Mouse (Mus musculus): Measurements from ENCODE around the gene Zfp366. TPM values are rescaled to one million over a fixed set of nuclear protein-coding genes. Genes with fewer than 3 reads are reported as not detected.
A peak's percentile ranks its signal among the peaks of the same experiment; 100 is the strongest.

Gene Zfp366
- polyA plus RNA-seq, 1 experiment: not detected

DNA sequence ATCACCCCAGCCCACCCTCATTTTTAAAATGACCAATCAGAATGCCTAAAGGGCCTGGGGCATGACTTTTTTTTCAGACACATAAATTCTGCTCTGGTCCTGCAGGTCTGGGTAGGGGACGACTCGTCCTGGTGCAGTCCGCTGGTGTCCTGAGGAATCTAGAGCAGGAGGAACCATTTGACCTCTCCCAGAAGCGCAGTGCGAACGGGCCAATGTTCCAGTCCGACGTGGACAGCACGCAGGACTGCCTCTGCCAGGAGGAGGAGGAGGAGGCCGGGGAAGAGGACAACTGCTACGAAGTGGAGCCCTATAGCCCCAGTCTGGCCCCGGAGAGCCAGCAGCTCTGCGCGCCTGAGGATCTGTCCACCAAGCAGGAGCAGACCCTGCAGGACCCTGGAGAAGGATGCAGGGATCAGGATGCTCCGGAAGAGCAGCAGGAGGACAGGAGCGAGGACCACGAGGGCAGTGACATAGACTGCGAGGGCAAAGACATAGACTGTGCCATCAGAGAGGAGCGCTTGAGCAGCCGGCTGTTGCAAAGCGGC, 61.4 kb downstream of the Zfp366 start:
- Histone ChIP-seq H3K4me3 (ENCODE audit: insufficient read depth, poor library complexity, severe bottlenecking) (no peak overlapping the region), H3ac (ENCODE audit: control insufficient read depth, insufficient read length, low read depth) (no peak overlapping the region), H3K79me3 (ENCODE audit: low read depth) (no peaks in the 10 kb centered on the region), H3K27me3 (ENCODE audit: control insufficient read depth, insufficient read depth, insufficient read length) (no peaks in the 10 kb centered on the region), H3K36me3 (ENCODE audit: control insufficient read depth, insufficient read depth) (no peaks in the 10 kb centered on the region), H3K79me2 (ENCODE audit: control insufficient read depth, insufficient read depth) (no peaks in the 10 kb centered on the region)
- TF ChIP-seq FOSL1 (IDR thresholded peaks at IDR 0.05; ENCODE audit: insufficient read depth, low read length, poor library complexity, severe bottlenecking) (no peak), CEBPB (IDR thresholded peaks at IDR 0.05; ENCODE audit: low read depth) (no peak), CTCF (IDR thresholded peaks at IDR 0.05; ENCODE audit: control insufficient read depth, insufficient read depth, insufficient read length) (no peak), MYOD1 (IDR thresholded peaks at IDR 0.05; ENCODE audit: control insufficient read depth, insufficient read length, low read depth) (no peak), MYOG (IDR thresholded peaks at IDR 0.05; ENCODE audit: control insufficient read depth, extremely low read depth, insufficient read length) (no peak), MAX (IDR thresholded peaks at IDR 0.05) (no peak), USF1 (IDR thresholded peaks at IDR 0.05; ENCODE audit: low read depth) (no peak)

DNA sequence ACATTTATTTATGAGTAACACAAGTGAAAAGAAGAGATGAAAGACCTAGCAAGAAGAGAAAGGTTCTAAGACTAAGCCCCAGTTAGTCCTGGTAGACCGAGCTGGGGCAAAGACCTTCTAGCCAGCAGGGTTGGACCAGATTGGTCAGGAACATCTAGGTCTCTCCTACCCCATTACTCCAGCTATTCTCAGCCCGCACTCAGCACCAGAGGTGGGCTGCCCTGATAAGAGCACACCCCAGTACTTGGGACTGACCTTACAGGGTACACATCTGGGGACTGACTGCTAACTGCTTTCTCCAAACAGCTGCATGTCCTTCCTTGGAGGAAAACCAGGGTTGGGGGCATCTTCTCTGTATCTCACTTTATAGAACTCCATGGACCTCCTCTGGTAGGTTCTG, 66.2 kb downstream of the Zfp366 start:
- TF ChIP-seq MAX (IDR thresholded peaks at IDR 0.05): no peak
- no peak for TF ChIP-seq FOSL1 (IDR thresholded peaks at IDR 0.05; ENCODE audit: insufficient read depth, low read length, poor library complexity, severe bottlenecking)
- no peak for TF ChIP-seq CTCF (IDR thresholded peaks at IDR 0.05; ENCODE audit: control insufficient read depth, insufficient read depth, insufficient read length)
- no peak for TF ChIP-seq USF1 (IDR thresholded peaks at IDR 0.05; ENCODE audit: low read depth)
- TF ChIP-seq CEBPB (IDR thresholded peaks at IDR 0.05; ENCODE audit: low read depth): no peak
- TF ChIP-seq MYOG (IDR thresholded peaks at IDR 0.05; ENCODE audit: control insufficient read depth, extremely low read depth, insufficient read length): no peak
- TF ChIP-seq MYOD1 (IDR thresholded peaks at IDR 0.05; ENCODE audit: control insufficient read depth, insufficient read length, low read depth): no peak
- H3ac ChIP-seq (ENCODE audit: control insufficient read depth, insufficient read length, low read depth): no peak overlapping the region
- no peaks in the 10 kb centered on the region for H3K27me3 ChIP-seq (ENCODE audit: control insufficient read depth, insufficient read depth, insufficient read length)
- no peaks in the 10 kb centered on the region for H3K36me3 ChIP-seq (ENCODE audit: control insufficient read depth, insufficient read depth)
- H3K79me3 ChIP-seq (ENCODE audit: low read depth): no peaks in the 10 kb centered on the region
- no peak overlapping the region for H3K4me3 ChIP-seq (ENCODE audit: insufficient read depth, poor library complexity, severe bottlenecking)
- no peaks in the 10 kb centered on the region for H3K79me2 ChIP-seq (ENCODE audit: control insufficient read depth, insufficient read depth)

DNA sequence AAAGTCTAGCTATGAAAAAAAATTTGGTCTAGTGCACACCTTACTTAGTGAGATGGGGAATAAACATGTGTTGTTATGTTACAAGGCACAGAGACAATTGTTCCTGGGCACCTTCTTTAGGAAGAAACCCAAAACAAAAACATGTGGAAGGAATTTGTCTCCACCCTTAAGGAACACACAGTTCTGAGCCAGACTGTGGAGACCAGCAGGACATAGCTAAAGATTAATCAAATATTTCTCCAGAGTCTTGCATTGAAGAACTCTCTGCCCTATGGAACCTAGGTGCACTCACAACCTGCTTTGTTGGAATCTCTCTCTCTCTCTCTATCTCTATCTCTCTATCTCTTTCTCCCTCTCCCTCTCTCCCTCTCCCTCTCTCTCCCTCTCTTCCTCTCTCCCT, 69.6 kb downstream of the Zfp366 start:
- no peaks in the 10 kb centered on the region for H3K79me2 ChIP-seq (ENCODE audit: control insufficient read depth, insufficient read depth)
- H3ac ChIP-seq (ENCODE audit: control insufficient read depth, insufficient read length, low read depth): no peak overlapping the region
- TF ChIP-seq MYOD1 (IDR thresholded peaks at IDR 0.05; ENCODE audit: control insufficient read depth, insufficient read length, low read depth): no peak
- no peak for TF ChIP-seq CTCF (IDR thresholded peaks at IDR 0.05; ENCODE audit: control insufficient read depth, insufficient read depth, insufficient read length)
- no peak for TF ChIP-seq FOSL1 (IDR thresholded peaks at IDR 0.05; ENCODE audit: insufficient read depth, low read length, poor library complexity, severe bottlenecking)
- no peak for TF ChIP-seq CEBPB (IDR thresholded peaks at IDR 0.05; ENCODE audit: low read depth)
- TF ChIP-seq MAX (IDR thresholded peaks at IDR 0.05): no peak
- TF ChIP-seq USF1 (IDR thresholded peaks at IDR 0.05; ENCODE audit: low read depth): no peak
- TF ChIP-seq MYOG (IDR thresholded peaks at IDR 0.05; ENCODE audit: control insufficient read depth, extremely low read depth, insufficient read length): no peak
- no peaks in the 10 kb centered on the region for H3K27me3 ChIP-seq (ENCODE audit: control insufficient read depth, insufficient read depth, insufficient read length)
- no peaks in the 10 kb centered on the region for H3K79me3 ChIP-seq (ENCODE audit: low read depth)
- no peak overlapping the region for H3K4me3 ChIP-seq (ENCODE audit: insufficient read depth, poor library complexity, severe bottlenecking)
- H3K36me3 ChIP-seq (ENCODE audit: control insufficient read depth, insufficient read depth): no peaks in the 10 kb centered on the region

DNA sequence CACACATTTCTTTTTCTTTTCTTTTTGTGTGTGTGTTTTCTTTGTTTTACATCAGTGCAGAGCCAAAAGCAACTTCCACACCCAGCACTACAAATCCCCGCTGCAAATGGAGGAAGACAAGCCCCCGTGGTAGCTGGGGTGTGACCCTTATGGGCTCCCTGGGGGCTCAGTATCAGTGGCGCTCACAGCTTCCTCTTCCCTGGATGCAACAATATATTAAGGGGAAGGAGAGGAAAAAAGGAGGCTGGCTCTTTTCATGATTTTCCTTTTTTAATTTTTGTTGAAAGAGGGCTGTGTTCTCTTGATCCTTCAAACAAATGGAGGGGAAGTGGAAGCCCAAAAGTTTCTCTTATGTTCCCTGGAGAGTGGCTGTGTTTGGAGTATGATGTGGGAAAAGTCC, 70.2 kb downstream of the Zfp366 start:
- H3K79me3 ChIP-seq (ENCODE audit: low read depth): no peaks in the 10 kb centered on the region
- TF ChIP-seq CTCF (IDR thresholded peaks at IDR 0.05; ENCODE audit: control insufficient read depth, insufficient read depth, insufficient read length) (no peak), CEBPB (IDR thresholded peaks at IDR 0.05; ENCODE audit: low read depth) (no peak), MYOD1 (IDR thresholded peaks at IDR 0.05; ENCODE audit: control insufficient read depth, insufficient read length, low read depth) (no peak), USF1 (IDR thresholded peaks at IDR 0.05; ENCODE audit: low read depth) (no peak), MAX (IDR thresholded peaks at IDR 0.05) (no peak), MYOG (IDR thresholded peaks at IDR 0.05; ENCODE audit: control insufficient read depth, extremely low read depth, insufficient read length) (no peak), FOSL1 (IDR thresholded peaks at IDR 0.05; ENCODE audit: insufficient read depth, low read length, poor library complexity, severe bottlenecking) (no peak)
- H3K4me3 ChIP-seq (ENCODE audit: insufficient read depth, poor library complexity, severe bottlenecking): no peak overlapping the region
- H3ac ChIP-seq (ENCODE audit: control insufficient read depth, insufficient read length, low read depth): no peak overlapping the region
- H3K27me3 ChIP-seq (ENCODE audit: control insufficient read depth, insufficient read depth, insufficient read length): no peaks in the 10 kb centered on the region
- H3K36me3 ChIP-seq (ENCODE audit: control insufficient read depth, insufficient read depth): no peaks in the 10 kb centered on the region
- H3K79me2 ChIP-seq (ENCODE audit: control insufficient read depth, insufficient read depth): no peaks in the 10 kb centered on the region

DNA sequence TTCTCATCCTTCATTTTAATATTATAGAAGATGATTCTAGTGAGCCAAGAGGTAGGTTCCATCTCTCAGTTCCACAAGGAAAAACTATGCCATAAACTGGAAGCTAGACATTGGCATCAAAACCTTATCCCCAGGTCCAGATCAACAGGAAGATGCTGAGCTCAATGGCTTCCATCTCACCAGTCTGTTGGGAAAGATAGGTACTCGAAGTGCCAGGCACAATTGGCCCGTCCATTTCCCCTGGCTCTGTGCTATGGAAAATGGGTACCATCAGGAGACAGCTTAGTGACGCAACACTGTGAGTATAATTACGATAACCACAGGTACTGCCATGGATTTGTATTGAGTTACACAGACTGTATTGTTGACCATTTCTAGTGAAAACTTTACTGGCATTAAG, 72.3 kb downstream of the Zfp366 start:
- H3K79me3 ChIP-seq (ENCODE audit: low read depth): no peaks in the 10 kb centered on the region
- H3K27me3 ChIP-seq (ENCODE audit: control insufficient read depth, insufficient read depth, insufficient read length): no peaks in the 10 kb centered on the region
- no peaks in the 10 kb centered on the region for H3K36me3 ChIP-seq (ENCODE audit: control insufficient read depth, insufficient read depth)
- no peaks in the 10 kb centered on the region for H3K79me2 ChIP-seq (ENCODE audit: control insufficient read depth, insufficient read depth)
- H3K4me3 ChIP-seq (ENCODE audit: insufficient read depth, poor library complexity, severe bottlenecking): no peak overlapping the region
- TF ChIP-seq CEBPB (IDR thresholded peaks at IDR 0.05; ENCODE audit: low read depth): peak; percentile 53
- TF ChIP-seq MYOG (IDR thresholded peaks at IDR 0.05; ENCODE audit: control insufficient read depth, extremely low read depth, insufficient read length): no peak
- no peak overlapping the region for H3ac ChIP-seq (ENCODE audit: control insufficient read depth, insufficient read length, low read depth)

DNA sequence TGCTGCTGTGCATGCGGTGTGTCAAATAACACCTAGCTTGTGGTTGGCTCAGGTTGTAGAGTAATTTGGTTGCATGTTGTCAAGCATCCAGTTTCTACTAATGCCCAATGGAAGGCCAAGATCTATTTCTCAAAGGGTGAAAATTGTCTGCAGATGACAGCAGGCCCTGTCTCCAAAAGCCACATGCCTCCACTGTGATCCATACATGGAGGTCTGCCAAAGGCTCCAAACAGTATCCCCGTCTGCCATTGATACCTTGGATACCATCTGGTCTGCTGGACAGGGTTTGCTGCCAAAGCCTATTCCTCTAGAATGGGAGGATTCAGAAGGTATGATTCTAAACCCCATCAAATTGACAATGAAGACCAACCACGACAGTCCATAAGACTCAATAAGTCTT, 74.1 kb downstream of the Zfp366 start:
- H3ac ChIP-seq (ENCODE audit: control insufficient read depth, insufficient read length, low read depth): no peak overlapping the region
- no peak for TF ChIP-seq USF1 (IDR thresholded peaks at IDR 0.05; ENCODE audit: low read depth)
- no peak for TF ChIP-seq MAX (IDR thresholded peaks at IDR 0.05)
- no peak for TF ChIP-seq MYOD1 (IDR thresholded peaks at IDR 0.05; ENCODE audit: control insufficient read depth, insufficient read length, low read depth)
- no peak for TF ChIP-seq CEBPB (IDR thresholded peaks at IDR 0.05; ENCODE audit: low read depth)
- TF ChIP-seq MYOG (IDR thresholded peaks at IDR 0.05; ENCODE audit: control insufficient read depth, extremely low read depth, insufficient read length): no peak
- no peak for TF ChIP-seq CTCF (IDR thresholded peaks at IDR 0.05; ENCODE audit: control insufficient read depth, insufficient read depth, insufficient read length)
- no peak for TF ChIP-seq FOSL1 (IDR thresholded peaks at IDR 0.05; ENCODE audit: insufficient read depth, low read length, poor library complexity, severe bottlenecking)
- no peaks in the 10 kb centered on the region for H3K27me3 ChIP-seq (ENCODE audit: control insufficient read depth, insufficient read depth, insufficient read length)
- no peaks in the 10 kb centered on the region for H3K36me3 ChIP-seq (ENCODE audit: control insufficient read depth, insufficient read depth)
- no peaks in the 10 kb centered on the region for H3K79me2 ChIP-seq (ENCODE audit: control insufficient read depth, insufficient read depth)
- no peak overlapping the region for H3K4me3 ChIP-seq (ENCODE audit: insufficient read depth, poor library complexity, severe bottlenecking)
- no peaks in the 10 kb centered on the region for H3K79me3 ChIP-seq (ENCODE audit: low read depth)
